Mouse (Mus musculus) ES-E14 (cell line): ENCODE data around the gene Esr2. TPM values are rescaled to one million over a fixed set of nuclear protein-coding genes. Genes with fewer than 3 reads are reported as not detected.

ENCODE experiments used
- DNase-seq: peaks from one replicate; pipeline ENCODE4 v3.0.0-alpha.2; 2013; ENCODE audit warnings: low read depth, low spot score
- H3K27ac ChIP-seq: 2 replicates; pipeline ENCODE4 v1.5.1; 2012; ENCODE audit warnings: low read depth, mild to moderate bottlenecking, low read length, moderate library complexity, mixed read lengths; ENCODE audit not compliant: poor library complexity, insufficient read depth, severe bottlenecking
- H3K36me3 ChIP-seq: 2 replicates; pipeline ENCODE4 v1.6.1; 2012; ENCODE audit warnings: mild to moderate bottlenecking, low read length, moderate library complexity, mixed read lengths; ENCODE audit not compliant: control insufficient read depth, poor library complexity, insufficient read depth, severe bottlenecking
- H3K4me1 ChIP-seq, 2 experiments: fragments of 150-350 bp in 1 of 2; sonication (generic) in 1 of 2; 2 replicates each; pipeline ENCODE4 v1.6.1; 2012; ENCODE audit warnings: low read length in 2 of 2, mild to moderate bottlenecking in 1 of 2, mixed read lengths in 1 of 2; ENCODE audit not compliant: control insufficient read depth in 2 of 2, insufficient read depth in 2 of 2, poor library complexity in 1 of 2
- H3K4me3 ChIP-seq, 2 experiments: fragments of 150-350 bp in 1 of 2; sonication (generic) in 1 of 2; 2 replicates each; pipeline ENCODE4 v1.5.1; 2012; ENCODE audit warnings: low read length in 2 of 2, low read depth in 1 of 2, mild to moderate bottlenecking in 1 of 2, mixed read lengths in 1 of 2; ENCODE audit not compliant: insufficient read depth in 1 of 2, poor library complexity in 1 of 2, severe bottlenecking in 1 of 2
- H3K9ac ChIP-seq: 2 replicates; pipeline ENCODE4 v1.6.1; 2012; ENCODE audit warnings: low read depth, mild to moderate bottlenecking, low read length, mixed read lengths; ENCODE audit not compliant: poor library complexity, insufficient read depth, severe bottlenecking
- H3K9me3 ChIP-seq: fragments of 150-350 bp; sonication (generic); 2 replicates; pipeline ENCODE4 v1.6.1; 2012; ENCODE audit warnings: low read depth, mild to moderate bottlenecking, low read length; ENCODE audit not compliant: control insufficient read depth, insufficient read depth
- CHD2 ChIP-seq: IDR thresholded peaks from 2 replicates; pipeline ENCODE4 v1.6.1; 2014; ENCODE audit warnings: mild to moderate bottlenecking, low read depth, low read length, inconsistent platforms
- HCFC1 ChIP-seq: IDR thresholded peaks from 2 replicates; pipeline ENCODE4 v1.6.1; 2012; ENCODE audit warnings: low read length, inconsistent platforms, borderline replicate concordance; ENCODE audit not compliant: insufficient read depth
- MAFK ChIP-seq: IDR thresholded peaks from 2 replicates; pipeline ENCODE4 v1.6.1; 2014; ENCODE audit warnings: mild to moderate bottlenecking, low read depth, low read length, inconsistent platforms; ENCODE audit not compliant: insufficient read depth
- ZC3H11A ChIP-seq: IDR thresholded peaks from 2 replicates; pipeline ENCODE4 v1.6.1; 2012; ENCODE audit warnings: low read depth, mild to moderate bottlenecking, inconsistent platforms, low read length, borderline replicate concordance
- ZNF384 ChIP-seq: IDR thresholded peaks from 2 replicates; pipeline ENCODE4 v1.6.1; 2012; ENCODE audit warnings: low read depth, low read length, inconsistent platforms
- in situ Hi-C, 2 experiments: fragments of 600-800 bp; cut with MboI; formaldehyde crosslinking; loops; one replicate each; pipeline ENCODE4 v1.15.1; 2025; ENCODE audit warnings: low sequenced_read_pairs in 2 of 2, inconsistent platforms in 1 of 2; ENCODE audit not compliant: unreplicated experiment in 2 of 2
- total RNA-seq: library from RNA; depleted of rRNA; stranded (reverse); fragments of 300-350 nt; gene quantifications from 2 replicates; pipeline ENCODE4 v1.2.3, GENCODE M21; 2012

The Esr2 gene
- total RNA-seq, 1 experiment: 0.22 TPM

DNA sequence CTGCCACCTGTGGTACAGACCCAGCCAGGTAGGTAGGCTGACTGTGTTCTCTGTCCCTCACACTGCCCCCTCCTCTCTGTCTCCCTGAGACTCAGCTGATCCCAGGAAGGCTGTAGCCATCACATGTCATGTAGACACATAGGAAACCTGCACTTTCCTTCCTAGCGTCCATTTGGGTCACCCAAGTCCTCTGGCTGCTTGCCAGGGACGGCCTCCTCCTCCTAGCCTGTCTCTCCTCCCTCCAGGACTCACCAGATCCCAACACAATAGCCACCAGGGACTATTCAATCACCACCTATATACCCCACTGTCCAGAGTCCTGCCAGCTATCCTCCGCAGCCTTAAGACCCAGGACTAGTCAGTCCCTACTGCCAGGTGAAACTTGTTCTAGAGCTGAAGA, 66.0 kb downstream of the Esr2 start:
- H3K4me1 ChIP-seq: no peaks in the 10 kb centered on the region
- TF ChIP-seq ZNF384 (no peak), HCFC1 (no peak), CHD2 (no peak), MAFK (no peak), ZC3H11A (no peak)
- in situ Hi-C loops: no loop called here
- no peaks in the 10 kb centered on the region; the same call in 1 of the 2 replicates for H3K36me3 ChIP-seq
- no peak overlapping the region for H3K9ac ChIP-seq
- H3K27ac ChIP-seq: no peak overlapping the region
- no peak for DNase-seq
- no peaks in the 10 kb centered on the region for H3K9me3 ChIP-seq
- no peak overlapping the region for H3K4me3 ChIP-seq

- in situ Hi-C loops: no loop called here
- Histone ChIP-seq H3K9me3 (no peaks in the 10 kb centered on the region), H3K4me1 (no peaks in the 10 kb centered on the region), H3K4me3 (no peak overlapping the region), H3K36me3 (no peaks in the 10 kb centered on the region; the same call in 1 of the 2 replicates), H3K27ac (no peak overlapping the region), H3K9ac (no peak overlapping the region)
- no peak for TF ChIP-seq ZNF384
- TF ChIP-seq CHD2: no peak
- TF ChIP-seq HCFC1: no peak
- no peak for DNase-seq
These were observed 67.2 kb downstream of the Esr2 start for GRCm38 (mm10) chr12:76109646-76110405.

DNA sequence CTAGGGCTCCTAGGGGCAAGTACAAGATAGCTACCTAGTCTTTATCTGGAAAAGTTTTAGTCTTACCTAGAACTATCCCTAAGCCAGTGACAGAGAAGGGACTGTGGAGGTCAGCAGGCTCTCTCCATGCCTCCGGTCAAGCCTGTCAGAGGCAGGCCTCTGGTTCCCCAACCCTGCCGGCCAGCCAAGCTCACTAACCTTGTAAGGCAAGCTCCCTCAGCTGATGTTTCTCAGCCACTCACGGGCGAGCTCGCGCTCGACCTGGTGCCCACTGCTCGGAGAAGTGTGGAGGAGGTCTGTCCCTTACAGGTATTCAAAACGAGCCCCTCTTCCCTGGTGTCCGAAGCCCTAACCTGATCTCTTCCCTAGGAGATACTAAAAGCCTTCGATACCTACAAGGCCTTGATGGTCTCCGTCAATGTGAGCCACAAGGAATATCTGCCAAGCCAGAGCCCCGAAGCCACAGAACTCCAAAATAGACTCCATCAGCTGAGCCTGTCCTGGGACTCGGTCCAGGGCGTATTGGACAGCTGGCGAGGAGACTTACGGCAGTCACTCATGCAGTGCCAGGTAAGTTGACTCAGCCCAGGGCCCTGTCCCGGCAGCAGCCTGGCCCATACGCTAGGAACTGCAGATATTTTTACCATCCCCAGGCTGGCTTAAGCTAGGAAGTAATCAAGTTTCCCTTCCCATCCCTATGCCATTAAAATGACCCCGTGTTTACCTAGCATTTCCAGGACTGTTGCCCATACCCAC, 72.3 kb downstream of the Esr2 start:
- H3K36me3 ChIP-seq: no peaks in the 10 kb centered on the region; the same call in 1 of the 2 replicates
- no peaks in the 10 kb centered on the region for H3K9me3 ChIP-seq
- no peak overlapping the region for H3K27ac ChIP-seq
- TF ChIP-seq ZNF384 (no peak), CHD2 (no peak), MAFK (no peak), HCFC1 (no peak), ZC3H11A (no peak)
- H3K4me3 ChIP-seq: no peak overlapping the region
- H3K4me1 ChIP-seq: no peaks in the 10 kb centered on the region
- in situ Hi-C loops: no loop called here
- no peak for DNase-seq
- H3K9ac ChIP-seq: no peak overlapping the region

- in situ Hi-C loops: no loop called here
- DNase-seq: no peak
- no peak overlapping the region for H3K4me3 ChIP-seq
- H3K36me3 ChIP-seq: peaks cover 2% of the 10 kb centered on the region; the same call in 1 of the 2 replicates
- TF ChIP-seq CHD2: no peak
- no peak for TF ChIP-seq MAFK
- no peak for TF ChIP-seq ZNF384
- no peak for TF ChIP-seq ZC3H11A
- no peak for TF ChIP-seq HCFC1
- no peaks in the 10 kb centered on the region for H3K4me1 ChIP-seq
- H3K9me3 ChIP-seq: no peaks in the 10 kb centered on the region
- no peak overlapping the region for H3K27ac ChIP-seq
- no peak overlapping the region for H3K9ac ChIP-seq
These were observed 74.4 kb downstream of the Esr2 start for GRCm38 (mm10) chr12:76102621-76103020.
